Mouse (Mus musculus): ENCODE measurements around the gene Lsm4. TPM values are rescaled to one million over a fixed set of nuclear protein-coding genes. Genes with fewer than 3 reads are reported as not detected.

The Lsm4 gene
- polyA plus RNA-seq, 1 experiment: 300 TPM

GRCm38 (mm10) chr8:70689892-70690390, 16.9 kb downstream of the Lsm4 start:
- no peak overlapping the region for H3ac ChIP-seq (ENCODE audit: control insufficient read depth, insufficient read length, low read depth)

GRCm38 (mm10) chr8:70691230-70691629, 18.2 kb downstream of the Lsm4 start:
- Histone ChIP-seq H3K27me3 (ENCODE audit: control insufficient read depth, insufficient read depth, insufficient read length) (no peaks in the 10 kb centered on the region), H3K79me2 (ENCODE audit: control insufficient read depth, insufficient read depth) (no peaks in the 10 kb centered on the region), H3K4me3 (ENCODE audit: insufficient read depth, poor library complexity, severe bottlenecking) (no peak overlapping the region), H3ac (ENCODE audit: control insufficient read depth, insufficient read length, low read depth) (no peak overlapping the region), H3K79me3 (ENCODE audit: low read depth) (no peaks in the 10 kb centered on the region), H3K36me3 (ENCODE audit: control insufficient read depth, insufficient read depth) (no peaks in the 10 kb centered on the region)
- TF ChIP-seq MYOG (IDR thresholded peaks at IDR 0.05; ENCODE audit: control insufficient read depth, extremely low read depth, insufficient read length): no peak
- TF ChIP-seq MAX (IDR thresholded peaks at IDR 0.05): no peak
- no peak for TF ChIP-seq MYOD1 (IDR thresholded peaks at IDR 0.05; ENCODE audit: control insufficient read depth, insufficient read length, low read depth)
- no peak for TF ChIP-seq CEBPB (IDR thresholded peaks at IDR 0.05; ENCODE audit: low read depth)
- TF ChIP-seq USF1 (IDR thresholded peaks at IDR 0.05; ENCODE audit: low read depth): no peak
- no peak for TF ChIP-seq FOSL1 (IDR thresholded peaks at IDR 0.05; ENCODE audit: insufficient read depth, low read length, poor library complexity, severe bottlenecking)
- TF ChIP-seq CTCF (IDR thresholded peaks at IDR 0.05; ENCODE audit: control insufficient read depth, insufficient read depth, insufficient read length): no peak

More at GRCm38 (mm10) chr8:70689892-70690390, 16.9 kb downstream of the Lsm4 start:
- no peak for TF ChIP-seq USF1 (IDR thresholded peaks at IDR 0.05; ENCODE audit: low read depth)
- no peak for TF ChIP-seq CTCF (IDR thresholded peaks at IDR 0.05; ENCODE audit: control insufficient read depth, insufficient read depth, insufficient read length)
- TF ChIP-seq FOSL1 (IDR thresholded peaks at IDR 0.05; ENCODE audit: insufficient read depth, low read length, poor library complexity, severe bottlenecking): no peak
- no peak for TF ChIP-seq MAX (IDR thresholded peaks at IDR 0.05)
- TF ChIP-seq CEBPB (IDR thresholded peaks at IDR 0.05; ENCODE audit: low read depth): no peak
- TF ChIP-seq MYOG (IDR thresholded peaks at IDR 0.05; ENCODE audit: control insufficient read depth, extremely low read depth, insufficient read length): no peak
- no peak for TF ChIP-seq MYOD1 (IDR thresholded peaks at IDR 0.05; ENCODE audit: control insufficient read depth, insufficient read length, low read depth)
- Histone ChIP-seq H3K27me3 (ENCODE audit: control insufficient read depth, insufficient read depth, insufficient read length) (no peaks in the 10 kb centered on the region), H3K79me2 (ENCODE audit: control insufficient read depth, insufficient read depth) (no peaks in the 10 kb centered on the region), H3K4me3 (ENCODE audit: insufficient read depth, poor library complexity, severe bottlenecking) (no peak overlapping the region), H3K36me3 (ENCODE audit: control insufficient read depth, insufficient read depth) (no peaks in the 10 kb centered on the region), H3K79me3 (ENCODE audit: low read depth) (no peaks in the 10 kb centered on the region)

GRCm38 (mm10) chr8:70691727-70692231, 18.7 kb downstream of the Lsm4 start:
- Histone ChIP-seq H3K4me3 (ENCODE audit: insufficient read depth, poor library complexity, severe bottlenecking) (no peak overlapping the region), H3K36me3 (ENCODE audit: control insufficient read depth, insufficient read depth) (no peaks in the 10 kb centered on the region), H3K27me3 (ENCODE audit: control insufficient read depth, insufficient read depth, insufficient read length) (no peaks in the 10 kb centered on the region), H3ac (ENCODE audit: control insufficient read depth, insufficient read length, low read depth) (no peak overlapping the region), H3K79me2 (ENCODE audit: control insufficient read depth, insufficient read depth) (no peaks in the 10 kb centered on the region), H3K79me3 (ENCODE audit: low read depth) (no peaks in the 10 kb centered on the region)
- TF ChIP-seq FOSL1 (IDR thresholded peaks at IDR 0.05; ENCODE audit: insufficient read depth, low read length, poor library complexity, severe bottlenecking): no peak
- TF ChIP-seq CTCF (IDR thresholded peaks at IDR 0.05; ENCODE audit: control insufficient read depth, insufficient read depth, insufficient read length): no peak
- TF ChIP-seq MAX (IDR thresholded peaks at IDR 0.05): no peak
- TF ChIP-seq CEBPB (IDR thresholded peaks at IDR 0.05; ENCODE audit: low read depth): no peak
- TF ChIP-seq MYOD1 (IDR thresholded peaks at IDR 0.05; ENCODE audit: control insufficient read depth, insufficient read length, low read depth): no peak
- no peak for TF ChIP-seq MYOG (IDR thresholded peaks at IDR 0.05; ENCODE audit: control insufficient read depth, extremely low read depth, insufficient read length)
- TF ChIP-seq USF1 (IDR thresholded peaks at IDR 0.05; ENCODE audit: low read depth): no peak

- H3K36me3 ChIP-seq (ENCODE audit: control insufficient read depth, insufficient read depth): no peaks in the 10 kb centered on the region
- no peaks in the 10 kb centered on the region for H3K79me3 ChIP-seq (ENCODE audit: low read depth)
- no peak for TF ChIP-seq USF1 (IDR thresholded peaks at IDR 0.05; ENCODE audit: low read depth)
- no peak for TF ChIP-seq MAX (IDR thresholded peaks at IDR 0.05)
- no peak for TF ChIP-seq FOSL1 (IDR thresholded peaks at IDR 0.05; ENCODE audit: insufficient read depth, low read length, poor library complexity, severe bottlenecking)
- no peak for TF ChIP-seq MYOG (IDR thresholded peaks at IDR 0.05; ENCODE audit: control insufficient read depth, extremely low read depth, insufficient read length)
- TF ChIP-seq CTCF (IDR thresholded peaks at IDR 0.05; ENCODE audit: control insufficient read depth, insufficient read depth, insufficient read length): no peak
- TF ChIP-seq CEBPB (IDR thresholded peaks at IDR 0.05; ENCODE audit: low read depth): no peak
- TF ChIP-seq MYOD1 (IDR thresholded peaks at IDR 0.05; ENCODE audit: control insufficient read depth, insufficient read length, low read depth): no peak
- H3K4me3 ChIP-seq (ENCODE audit: insufficient read depth, poor library complexity, severe bottlenecking): no peak overlapping the region
- no peaks in the 10 kb centered on the region for H3K27me3 ChIP-seq (ENCODE audit: control insufficient read depth, insufficient read depth, insufficient read length)
- H3ac ChIP-seq (ENCODE audit: control insufficient read depth, insufficient read length, low read depth): no peak overlapping the region
- no peaks in the 10 kb centered on the region for H3K79me2 ChIP-seq (ENCODE audit: control insufficient read depth, insufficient read depth)
Measured at GRCm38 (mm10) chr8:70693636-70694035, 20.6 kb downstream of the Lsm4 start.

- H3K4me3 ChIP-seq (ENCODE audit: insufficient read depth, poor library complexity, severe bottlenecking): no peak overlapping the region
- no peaks in the 10 kb centered on the region for H3K36me3 ChIP-seq (ENCODE audit: control insufficient read depth, insufficient read depth)
- TF ChIP-seq CEBPB (IDR thresholded peaks at IDR 0.05; ENCODE audit: low read depth) (no peak), CTCF (IDR thresholded peaks at IDR 0.05; ENCODE audit: control insufficient read depth, insufficient read depth, insufficient read length) (no peak), MYOG (IDR thresholded peaks at IDR 0.05; ENCODE audit: control insufficient read depth, extremely low read depth, insufficient read length) (no peak), FOSL1 (IDR thresholded peaks at IDR 0.05; ENCODE audit: insufficient read depth, low read length, poor library complexity, severe bottlenecking) (no peak), USF1 (IDR thresholded peaks at IDR 0.05; ENCODE audit: low read depth) (no peak), MYOD1 (IDR thresholded peaks at IDR 0.05; ENCODE audit: control insufficient read depth, insufficient read length, low read depth) (no peak), MAX (IDR thresholded peaks at IDR 0.05) (no peak)
- no peaks in the 10 kb centered on the region for H3K27me3 ChIP-seq (ENCODE audit: control insufficient read depth, insufficient read depth, insufficient read length)
- H3ac ChIP-seq (ENCODE audit: control insufficient read depth, insufficient read length, low read depth): no peak overlapping the region
- H3K79me2 ChIP-seq (ENCODE audit: control insufficient read depth, insufficient read depth): peaks cover 17% of the 10 kb centered on the region
- peaks cover 8% of the 10 kb centered on the region for H3K79me3 ChIP-seq (ENCODE audit: low read depth)
Measured at GRCm38 (mm10) chr8:70695318-70696018, 22.4 kb downstream of the Lsm4 start.
